Mouse (Mus musculus): ENCODE data around the gene Agpat4. TPM values are rescaled to one million over a fixed set of nuclear protein-coding genes. Genes with fewer than 3 reads are reported as not detected.
A peak's percentile ranks its signal among the peaks of the same experiment; 100 is the strongest.

Gene Agpat4
- polyA plus RNA-seq, 1 experiment from 2014 or later, result 42.6 TPM

- no peak for ATAC-seq (ENCODE audit: insufficient number of reproducible peaks, insufficient read depth, low FRiP score, low TSS enrichment)
- Histone ChIP-seq H3K4me1 (peaks cover 3% of the 10 kb centered on the region; the same call in 1 of the 2 replicates), H3K9me3 (0 out of 2 replicates have a peak, but pooled peaks cover 5% of the 10 kb centered on the region), H3K4me3 (no peak overlapping the region), H3K27ac (no peak overlapping the region), H3K36me3 (peaks cover 24% of the 10 kb centered on the region), H3K4me2 (replicated peaks) (no peak overlapping the region), H3K27me3 (no peaks in the 10 kb centered on the region), H3K9ac (no peak overlapping the region)
- WGBS, result 70% methylated on average over 4 of the region's 4 CpGs
Observed at GRCm38 (mm10) chr17:12175626-12176025, 57.1 kb downstream of the Agpat4 start.

- no peak overlapping the region for H3K4me2 ChIP-seq (replicated peaks)
- H3K27ac ChIP-seq, result no peak overlapping the region
- no peak for ATAC-seq (ENCODE audit: insufficient number of reproducible peaks, insufficient read depth, low FRiP score, low TSS enrichment)
- no peak overlapping the region for H3K4me3 ChIP-seq
- 88% methylated on average over 7 of the region's 7 CpGs for WGBS
- H3K9me3 ChIP-seq, result 0 out of 2 replicates have a peak, but pooled peaks cover 5% of the 10 kb centered on the region
- peaks cover 19% of the 10 kb centered on the region for H3K36me3 ChIP-seq
- H3K9ac ChIP-seq, result no peak overlapping the region
- H3K4me1 ChIP-seq, result peaks cover 3% of the 10 kb centered on the region; the same call in 1 of the 2 replicates
- H3K27me3 ChIP-seq, result no peaks in the 10 kb centered on the region
Observed at GRCm38 (mm10) chr17:12179339-12179738, 60.8 kb downstream of the Agpat4 start.

- Histone ChIP-seq H3K4me1 (peaks cover 3% of the 10 kb centered on the region; the same call in 1 of the 2 replicates), H3K9me3 (0 out of 2 replicates have a peak, but pooled peaks cover 5% of the 10 kb centered on the region), H3K4me3 (no peak overlapping the region), H3K9ac (no peak overlapping the region), H3K27ac (no peak overlapping the region), H3K36me3 (peaks cover 14% of the 10 kb centered on the region), H3K27me3 (no peaks in the 10 kb centered on the region), H3K4me2 (replicated peaks) (no peak overlapping the region)
- no peak for ATAC-seq (ENCODE audit: insufficient number of reproducible peaks, insufficient read depth, low FRiP score, low TSS enrichment)
- WGBS, result 82% methylated on average over 2 of the region's 2 CpGs
Observed at GRCm38 (mm10) chr17:12179766-12180165, 61.3 kb downstream of the Agpat4 start.

- H3K9ac ChIP-seq, result no peak overlapping the region
- H3K9me3 ChIP-seq, result no peaks in the 10 kb centered on the region
- peaks cover 9% of the 10 kb centered on the region; the same call in 1 of the 2 replicates for H3K4me1 ChIP-seq
- H3K4me3 ChIP-seq, result no peak overlapping the region
- no peak for ATAC-seq (ENCODE audit: insufficient number of reproducible peaks, insufficient read depth, low FRiP score, low TSS enrichment)
- H3K27ac ChIP-seq, result no peak overlapping the region
- peaks cover 7% of the 10 kb centered on the region; the same call in 1 of the 2 replicates for H3K36me3 ChIP-seq
- H3K27me3 ChIP-seq, result no peaks in the 10 kb centered on the region
- 83% methylated on average over 5 of the region's 5 CpGs for WGBS
- no peak overlapping the region for H3K4me2 ChIP-seq (replicated peaks)
Observed at GRCm38 (mm10) chr17:12182702-12183485, 64.4 kb downstream of the Agpat4 start.

GRCm38 (mm10) chr17:12184283-12184682 lies 65.8 kb downstream of the Agpat4 start:
- Histone ChIP-seq H3K9me3 (no peaks in the 10 kb centered on the region), H3K9ac (no peak overlapping the region), H3K36me3 (peaks cover 6% of the 10 kb centered on the region; the same call in 1 of the 2 replicates), H3K4me3 (no peak overlapping the region), H3K4me1 (0 out of 2 replicates have a peak, but pooled peaks cover 6% of the 10 kb centered on the region), H3K4me2 (replicated peaks) (no peak overlapping the region), H3K27ac (no peak overlapping the region), H3K27me3 (no peaks in the 10 kb centered on the region)
- ATAC-seq (ENCODE audit: insufficient number of reproducible peaks, insufficient read depth, low FRiP score, low TSS enrichment), result no peak
- WGBS, result 48% methylated on average over 8 of the region's 8 CpGs

- ATAC-seq (ENCODE audit: insufficient number of reproducible peaks, insufficient read depth, low FRiP score, low TSS enrichment), result no peak
- H3K27me3 ChIP-seq, result no peaks in the 10 kb centered on the region
- H3K4me2 ChIP-seq (replicated peaks), result no peak overlapping the region
- H3K4me3 ChIP-seq, result no peak overlapping the region
- H3K4me1 ChIP-seq, result 0 out of 2 replicates have a peak, but pooled peaks cover 6% of the 10 kb centered on the region
- no peaks in the 10 kb centered on the region for H3K9me3 ChIP-seq
- H3K9ac ChIP-seq, result no peak overlapping the region
- WGBS, result 92% methylated on average over 4 of the region's 4 CpGs
- H3K36me3 ChIP-seq, result no peaks in the 10 kb centered on the region
- H3K27ac ChIP-seq, result no peak overlapping the region
Observed at GRCm38 (mm10) chr17:12185855-12186254, 67.4 kb downstream of the Agpat4 start.

GRCm38 (mm10) chr17:12186341-12186740 lies 67.8 kb downstream of the Agpat4 start:
- H3K9ac ChIP-seq, result no peak overlapping the region
- H3K4me1 ChIP-seq, result 0 out of 2 replicates have a peak, but pooled peaks cover 6% of the 10 kb centered on the region
- H3K27me3 ChIP-seq, result no peaks in the 10 kb centered on the region
- H3K9me3 ChIP-seq, result no peaks in the 10 kb centered on the region
- no peak for ATAC-seq (ENCODE audit: insufficient number of reproducible peaks, insufficient read depth, low FRiP score, low TSS enrichment)
- H3K4me2 ChIP-seq (replicated peaks), result no peak overlapping the region
- H3K4me3 ChIP-seq, result no peak overlapping the region
- WGBS, result 74% methylated on average over 3 of the region's 3 CpGs
- no peak overlapping the region for H3K27ac ChIP-seq
- no peaks in the 10 kb centered on the region for H3K36me3 ChIP-seq

- H3K27ac ChIP-seq, result no peak overlapping the region
Observed at GRCm38 (mm10) chr17:12187782-12188181, 69.3 kb downstream of the Agpat4 start.

GRCm38 (mm10) chr17:12195137-12195536 lies 76.6 kb downstream of the Agpat4 start:
- peak overlapping the region; percentile 61 for H3K27ac ChIP-seq
- no peak overlapping the region for H3K4me3 ChIP-seq
- peaks cover 24% of the 10 kb centered on the region for H3K4me1 ChIP-seq
- WGBS, result 7% methylated on average over 5 of the region's 5 CpGs
- 0 out of 2 replicates have a peak, but pooled peaks have one; percentile 58 for ATAC-seq (ENCODE audit: insufficient number of reproducible peaks, insufficient read depth, low FRiP score, low TSS enrichment)
- 0 out of 2 replicates have a peak overlapping the region, but pooled peaks have one; percentile 17 for H3K9ac ChIP-seq
- H3K27me3 ChIP-seq, result no peaks in the 10 kb centered on the region
- H3K9me3 ChIP-seq, result no peaks in the 10 kb centered on the region
- peak overlapping the region; percentile 31 for H3K4me2 ChIP-seq (replicated peaks)
- no peaks in the 10 kb centered on the region for H3K36me3 ChIP-seq

More at GRCm38 (mm10) chr17:12187782-12188181, 69.3 kb downstream of the Agpat4 start:
- H3K9ac ChIP-seq, result no peak overlapping the region
- no peaks in the 10 kb centered on the region for H3K27me3 ChIP-seq
- WGBS, result 68% methylated on average over 1 of the region's 1 CpGs
- H3K4me2 ChIP-seq (replicated peaks), result no peak overlapping the region
- ATAC-seq (ENCODE audit: insufficient number of reproducible peaks, insufficient read depth, low FRiP score, low TSS enrichment), result no peak
- H3K4me3 ChIP-seq, result no peak overlapping the region
- no peaks in the 10 kb centered on the region for H3K36me3 ChIP-seq
- H3K9me3 ChIP-seq, result no peaks in the 10 kb centered on the region
- 0 out of 2 replicates have a peak, but pooled peaks cover 6% of the 10 kb centered on the region for H3K4me1 ChIP-seq

- H3K9ac ChIP-seq, result 0 out of 2 replicates have a peak overlapping the region, but pooled peaks have one; percentile 17
- no peaks in the 10 kb centered on the region for H3K9me3 ChIP-seq
- H3K27me3 ChIP-seq, result no peaks in the 10 kb centered on the region
- H3K4me2 ChIP-seq (replicated peaks), result peak overlapping the region; percentile 31
- H3K36me3 ChIP-seq, result no peaks in the 10 kb centered on the region
- no peak overlapping the region for H3K4me3 ChIP-seq
- WGBS, result 35% methylated on average over 10 of the region's 10 CpGs
- ATAC-seq (ENCODE audit: insufficient number of reproducible peaks, insufficient read depth, low FRiP score, low TSS enrichment), result no peak
- peaks cover 26% of the 10 kb centered on the region for H3K4me1 ChIP-seq
- peak overlapping the region; percentile 61 for H3K27ac ChIP-seq
Observed at GRCm38 (mm10) chr17:12195604-12196003, 77.1 kb downstream of the Agpat4 start.

- Histone ChIP-seq H3K9me3 (no peaks in the 10 kb centered on the region), H3K27me3 (no peaks in the 10 kb centered on the region), H3K4me3 (no peak overlapping the region), H3K9ac (no peak overlapping the region), H3K4me2 (replicated peaks) (no peak overlapping the region), H3K4me1 (peaks cover 37% of the 10 kb centered on the region), H3K27ac (peak overlapping the region; percentile 14; the same call in 1 of the 2 replicates), H3K36me3 (no peaks in the 10 kb centered on the region)
- ATAC-seq (ENCODE audit: insufficient number of reproducible peaks, insufficient read depth, low FRiP score, low TSS enrichment), result no peak
- 58% methylated on average over 4 of the region's 4 CpGs for WGBS
Observed at GRCm38 (mm10) chr17:12199933-12200332, 81.4 kb downstream of the Agpat4 start.

- H3K4me1 ChIP-seq, result peaks cover 38% of the 10 kb centered on the region
- no peaks in the 10 kb centered on the region for H3K36me3 ChIP-seq
- ATAC-seq (ENCODE audit: insufficient number of reproducible peaks, insufficient read depth, low FRiP score, low TSS enrichment), result no peak
- no peak overlapping the region for H3K4me3 ChIP-seq
- no peaks in the 10 kb centered on the region for H3K9me3 ChIP-seq
- no peak overlapping the region for H3K27ac ChIP-seq
- WGBS, result 93% methylated on average over 1 of the region's 1 CpGs
- H3K9ac ChIP-seq, result no peak overlapping the region
- no peak overlapping the region for H3K4me2 ChIP-seq (replicated peaks)
- no peaks in the 10 kb centered on the region for H3K27me3 ChIP-seq
Observed at GRCm38 (mm10) chr17:12201086-12201485, 82.6 kb downstream of the Agpat4 start.

Data from embryonic facial prominence, embryonic 12.5 days (tissue).